Mouse (Mus musculus) heart, adult 18-20 months (tissue): ENCODE measurements around the gene Naa15. TPM values are rescaled to one million over a fixed set of nuclear protein-coding genes. Genes with fewer than 3 reads are reported as not detected.
"Not testable (repeated sequence)": the region's sequence is repeated elsewhere in the genome, so short reads cannot be mapped to it uniquely, and the experiment has no call there.

Experiments
- DNase-seq, 2 experiments: peaks; one replicate each; pipeline ENCODE4 v3.0.0; 2021 to 2022; ENCODE audit warnings: mixed read lengths in 1 of 2
- long read RNA-seq, 2 experiments: library from polyadenylated mRNA; stranded (forward); transcript quantifications; one replicate each; pipeline ENCODE4 v2.0.0; 2021
- total RNA-seq, 2 experiments: library from RNA; stranded (reverse); gene quantifications; 2 replicates each; pipeline ENCODE4 v1.2.3; 2021

The Naa15 gene
- 10 to 100 TPM; 54.8 TPM for total RNA-seq
- long read RNA-seq, experiment 1, full-length matches to known transcripts = 13 of 35 reads
- long read RNA-seq, experiment 1, partial matches to known transcripts = 0 of 35 reads
- long read RNA-seq, experiment 1, other reads (novel, unspliced or antisense) = 22 of 35 reads
- long read RNA-seq, experiment 2, full-length matches to known transcripts = 7 of 40 reads
- long read RNA-seq, experiment 2, partial matches to known transcripts = 0 of 40 reads
- long read RNA-seq, experiment 2, other reads (novel, unspliced or antisense) = 33 of 40 reads

GRCm38 (mm10) chr3:51415098-51416072 is at the start of gene Naa15:
Gene Naa15 (plus strand): TSS chr3:51415148.
- DNase-seq = peak; percentile 96 to 97

GRCm38 (mm10) chr3:51365517-51365882 is 49.4 kb upstream of the Naa15 start:
- no peak for DNase-seq

- no peak for DNase-seq
These were observed 48.0 kb upstream of the Naa15 start for GRCm38 (mm10) chr3:51366926-51367325.

GRCm38 (mm10) chr3:51368011-51368410 is 46.9 kb upstream of the Naa15 start:
- DNase-seq = no peak

- no peak for DNase-seq
These were observed 43.1 kb upstream of the Naa15 start for GRCm38 (mm10) chr3:51371826-51372225.

- DNase-seq = peak in 1 of 2 experiments; percentile 17
These were observed 42.1 kb upstream of the Naa15 start for GRCm38 (mm10) chr3:51372883-51373282.

- no peak for DNase-seq
These were observed 41.4 kb upstream of the Naa15 start for GRCm38 (mm10) chr3:51373544-51373943.

- DNase-seq = peak; percentile 37 to 74
These were observed 39.4 kb upstream of the Naa15 start for GRCm38 (mm10) chr3:51375307-51376265.

GRCm38 (mm10) chr3:51377878-51378664 is 36.9 kb upstream of the Naa15 start:
- DNase-seq = peak; percentile 38 to 58

GRCm38 (mm10) chr3:51378665-51378946 is 36.3 kb upstream of the Naa15 start:
- no peak for DNase-seq

GRCm38 (mm10) chr3:51379786-51380659 is 34.9 kb upstream of the Naa15 start:
- DNase-seq = peak in 1 of 2 experiments; percentile 56

- peak in 1 of 2 experiments; percentile 22 for DNase-seq
These were observed 34.3 kb upstream of the Naa15 start for GRCm38 (mm10) chr3:51380660-51381014.

- DNase-seq = no peak
These were observed 31.5 kb upstream of the Naa15 start for GRCm38 (mm10) chr3:51383409-51383808.

GRCm38 (mm10) chr3:51386441-51387133 is 28.4 kb upstream of the Naa15 start:
- peak; percentile 57 to 59 for DNase-seq

- DNase-seq = no peak
These were observed 27.9 kb upstream of the Naa15 start for GRCm38 (mm10) chr3:51387134-51387451.

- no peak for DNase-seq
These were observed 27.0 kb upstream of the Naa15 start for GRCm38 (mm10) chr3:51387868-51388381.

GRCm38 (mm10) chr3:51388904-51389303 is 26.0 kb upstream of the Naa15 start:
- DNase-seq = no peak

- no peak for DNase-seq
These were observed 23.9 kb upstream of the Naa15 start for GRCm38 (mm10) chr3:51391095-51391494.

- DNase-seq = no peak
These were observed 23.4 kb upstream of the Naa15 start for GRCm38 (mm10) chr3:51391591-51391990.

GRCm38 (mm10) chr3:51393018-51393417 is 21.9 kb upstream of the Naa15 start:
- DNase-seq = not testable (repeated sequence)
